Mouse (Mus musculus) neural tube, embryonic 12.5 days (tissue): ENCODE data around the gene Slc27a2. TPM values are rescaled to one million over a fixed set of nuclear protein-coding genes. Genes with fewer than 3 reads are reported as not detected.
A peak's percentile ranks its signal among the peaks of the same experiment; 100 is the strongest.
"Not testable (repeated sequence)": the region's sequence is repeated elsewhere in the genome, so short reads cannot be mapped to it uniquely, and the experiment has no call there.

Source experiments
- ATAC-seq: fragments of 200-750 bp; cut with Nextera tagmentation; 2 replicates; pipeline ENCODE4 v1.8.0; 2017; ENCODE audit warnings: low read depth, mild to moderate bottlenecking, moderate TSS enrichment, moderate library complexity; ENCODE audit not compliant: low FRiP score
- H3K27ac ChIP-seq: fragments of 300-500 bp; sonication (generic); 2 replicates; pipeline ENCODE4 v1.5.1; 2016
- H3K27me3 ChIP-seq: fragments of 300-500 bp; sonication (generic); replicated peaks from 2 replicates; pipeline ENCODE4 v1.6.1; 2016; ENCODE audit warnings: mild to moderate bottlenecking
- H3K36me3 ChIP-seq: fragments of 300-500 bp; sonication (generic); 2 replicates; pipeline ENCODE4 v1.6.1; 2016; ENCODE audit warnings: mild to moderate bottlenecking
- H3K4me1 ChIP-seq: fragments of 300-500 bp; sonication (generic); 2 replicates; pipeline ENCODE4 v1.6.1; 2016
- H3K4me2 ChIP-seq: fragments of 300-500 bp; sonication (generic); replicated peaks from 2 replicates; pipeline ENCODE4 v1.6.1; 2016; ENCODE audit warnings: mild to moderate bottlenecking
- H3K4me3 ChIP-seq: fragments of 300-500 bp; sonication (generic); 2 replicates; pipeline ENCODE4 v1.5.1; 2016
- H3K9ac ChIP-seq: fragments of 300-500 bp; sonication (generic); 2 replicates; pipeline ENCODE4 v1.6.1; 2016; ENCODE audit warnings: mild to moderate bottlenecking
- H3K9me3 ChIP-seq: fragments of 300-500 bp; sonication (generic); 2 replicates; pipeline ENCODE4 v1.6.1; 2016; ENCODE audit warnings: mild to moderate bottlenecking
- WGBS: fragments of 180-500 bp; shearing (Covaris S2); methylation state at CpG from one replicate; pipeline ENCODE4 v1.1.7; 2016; 5-methylcytosine and 5-hydroxymethylcytosine counted together
- polyA plus RNA-seq: library from polyadenylated mRNA; unstranded; fragments of >200 nt; fragmentation: Nextera tagmentation; extraction: Ambion mirVana; gene quantifications from 2 replicates; pipeline ENCODE4 v1.2.1, GENCODE M21; 2016

Slc27a2 gene
- polyA plus RNA-seq = 1.8 and 1.9 TPM in 2 replicates

DNA sequence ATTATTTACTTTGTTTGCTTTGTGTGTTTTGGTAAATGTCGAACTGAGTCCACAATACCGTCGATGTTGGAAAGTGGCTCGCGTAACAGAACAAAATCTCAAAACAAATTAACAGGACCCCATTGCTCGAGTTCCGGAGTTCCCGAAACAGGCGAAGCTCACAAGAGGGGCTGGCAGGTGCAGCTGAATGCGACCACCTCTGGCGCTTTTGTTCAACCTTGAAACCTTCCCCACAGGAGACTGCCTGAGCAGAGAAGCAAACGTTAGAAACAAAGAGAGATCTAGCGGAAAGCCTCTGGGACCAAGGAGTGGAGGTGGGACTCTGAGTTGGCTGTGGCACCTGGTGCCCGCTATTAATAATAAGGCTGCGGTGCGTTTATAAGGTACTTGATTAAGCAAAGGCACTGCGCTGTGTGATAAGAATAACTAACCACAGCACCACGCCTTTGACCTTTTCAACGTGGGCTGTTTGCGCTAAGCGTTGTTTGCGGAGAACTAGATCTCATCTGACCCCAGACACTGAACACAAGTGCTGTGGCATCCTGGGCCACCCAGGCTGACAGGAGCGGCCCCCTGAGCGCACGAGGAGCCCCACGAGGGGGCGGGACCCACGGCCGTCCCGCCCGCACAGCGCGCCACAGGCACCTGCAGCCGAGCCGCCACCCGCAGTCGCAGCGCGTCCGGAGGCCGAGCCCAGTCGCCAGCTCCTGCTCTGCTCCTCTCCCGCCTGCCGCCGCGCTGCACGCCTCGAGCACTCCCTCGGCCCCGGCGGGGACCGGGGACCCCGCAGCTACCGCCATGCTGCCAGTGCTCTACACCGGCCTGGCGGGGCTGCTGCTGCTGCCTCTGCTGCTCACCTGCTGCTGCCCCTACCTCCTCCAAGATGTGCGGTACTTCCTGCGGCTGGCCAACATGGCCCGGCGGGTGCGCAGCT lies at the start of gene Slc27a2:
Gene Slc27a2 (plus strand): TSS at position 51 of the 934 bp plus-strand sequence.
- H3K9me3 ChIP-seq = no peaks in the 10 kb centered on the region
- WGBS = 1% methylated on average over 61 of the region's 61 CpGs

DNA sequence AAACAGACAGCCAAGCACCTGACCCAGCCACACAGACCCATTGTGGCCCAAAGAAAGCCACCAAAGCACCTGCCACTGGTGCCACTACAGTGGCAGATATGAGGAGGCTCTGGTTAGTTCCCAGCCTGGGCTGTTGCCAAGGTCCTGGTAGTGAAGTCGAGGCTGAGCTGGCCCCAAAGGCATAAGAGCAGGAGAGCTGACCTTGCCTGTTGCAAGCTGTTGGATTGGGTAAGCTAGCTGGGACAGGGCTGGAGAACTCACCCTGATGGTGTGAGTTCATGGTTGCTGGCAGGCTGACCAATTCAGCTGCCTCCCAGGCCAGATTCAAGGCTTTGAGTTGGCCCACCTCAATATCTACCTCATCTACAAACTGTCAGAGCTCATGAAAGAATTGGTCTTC lies 47.1 kb upstream of the Slc27a2 start:
- no peaks in the 10 kb centered on the region for H3K9me3 ChIP-seq

More for the DNA sequence above, at the start of gene Slc27a2:
- peak within 1 kb of the TSS; percentile 55 for H3K4me3 ChIP-seq
- peak within 1 kb of the TSS; percentile 98 for H3K4me2 ChIP-seq
- peaks cover 42% of the 10 kb centered on the region for H3K27me3 ChIP-seq
- H3K4me1 ChIP-seq = peaks cover 12% of the 10 kb centered on the region; the same call in 1 of the 2 replicates
- no peak within 1 kb of the TSS for H3K27ac ChIP-seq
- peak within 1 kb of the TSS; percentile 58 for H3K9ac ChIP-seq
- H3K36me3 ChIP-seq = no peaks in the 10 kb centered on the region
- peak; percentile 87 for ATAC-seq

DNA sequence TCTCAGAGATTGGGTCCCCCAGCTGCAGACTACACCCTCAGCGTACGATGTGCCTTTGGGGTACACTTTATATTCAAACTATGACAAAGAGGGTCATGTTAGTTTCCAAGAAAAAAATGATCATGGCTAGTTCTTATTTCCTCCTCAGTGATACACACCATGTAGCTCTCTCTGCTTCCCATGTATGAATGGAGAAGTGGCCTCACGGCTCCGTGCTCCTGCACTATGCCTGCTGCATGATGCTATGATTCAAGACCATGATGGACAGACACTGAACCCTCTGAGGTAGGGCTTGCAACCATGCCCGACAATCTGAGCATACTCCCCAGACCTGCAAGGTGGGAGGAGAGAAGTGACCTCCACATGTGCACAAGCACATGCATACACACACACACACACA lies 44.7 kb upstream of the Slc27a2 start:
- Histone ChIP-seq H3K27me3 (no peaks in the 10 kb centered on the region), H3K4me3 (no peak overlapping the region), H3K36me3 (no peaks in the 10 kb centered on the region), H3K9me3 (no peaks in the 10 kb centered on the region), H3K4me2 (no peak overlapping the region), H3K27ac (no peak overlapping the region), H3K4me1 (no peaks in the 10 kb centered on the region), H3K9ac (no peak overlapping the region)
- WGBS = 92% methylated on average over 5 of the region's 5 CpGs
- ATAC-seq = no peak

More for the DNA sequence above, 47.1 kb upstream of the Slc27a2 start:
- Histone ChIP-seq H3K9ac (no peak overlapping the region), H3K27ac (no peak overlapping the region), H3K4me2 (no peak overlapping the region), H3K4me3 (no peak overlapping the region), H3K36me3 (no peaks in the 10 kb centered on the region), H3K4me1 (no peaks in the 10 kb centered on the region), H3K27me3 (no peaks in the 10 kb centered on the region)
- WGBS = 83% methylated on average over 1 of the region's 1 CpGs
- ATAC-seq = no peak

DNA sequence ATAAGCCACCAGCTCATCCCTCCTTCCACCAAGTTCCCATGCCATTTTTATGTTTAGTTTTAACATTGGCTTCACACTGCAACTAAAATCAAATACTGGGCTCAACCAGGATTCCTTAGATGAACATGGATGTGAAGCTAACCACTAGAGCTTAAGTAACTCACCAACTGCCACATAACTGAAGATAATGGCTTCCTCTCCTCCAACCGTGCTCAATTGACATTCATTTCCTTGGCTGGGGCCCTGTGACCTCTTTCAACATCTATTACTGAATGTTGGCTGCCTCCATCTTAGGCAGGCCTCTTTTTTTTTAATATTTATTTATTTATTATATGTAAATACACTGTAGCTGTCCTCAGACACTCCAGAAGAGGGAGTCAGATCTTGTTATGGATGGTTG lies 44.0 kb upstream of the Slc27a2 start:
- H3K9ac ChIP-seq = no peak overlapping the region
- H3K4me1 ChIP-seq = no peaks in the 10 kb centered on the region
- no peaks in the 10 kb centered on the region for H3K36me3 ChIP-seq
- no peak overlapping the region for H3K27ac ChIP-seq
- H3K4me2 ChIP-seq = no peak overlapping the region
- ATAC-seq = no peak
- H3K9me3 ChIP-seq = no peaks in the 10 kb centered on the region
- WGBS = 67% methylated on average over 1 of the region's 1 CpGs
- no peaks in the 10 kb centered on the region for H3K27me3 ChIP-seq
- H3K4me3 ChIP-seq = no peak overlapping the region

DNA sequence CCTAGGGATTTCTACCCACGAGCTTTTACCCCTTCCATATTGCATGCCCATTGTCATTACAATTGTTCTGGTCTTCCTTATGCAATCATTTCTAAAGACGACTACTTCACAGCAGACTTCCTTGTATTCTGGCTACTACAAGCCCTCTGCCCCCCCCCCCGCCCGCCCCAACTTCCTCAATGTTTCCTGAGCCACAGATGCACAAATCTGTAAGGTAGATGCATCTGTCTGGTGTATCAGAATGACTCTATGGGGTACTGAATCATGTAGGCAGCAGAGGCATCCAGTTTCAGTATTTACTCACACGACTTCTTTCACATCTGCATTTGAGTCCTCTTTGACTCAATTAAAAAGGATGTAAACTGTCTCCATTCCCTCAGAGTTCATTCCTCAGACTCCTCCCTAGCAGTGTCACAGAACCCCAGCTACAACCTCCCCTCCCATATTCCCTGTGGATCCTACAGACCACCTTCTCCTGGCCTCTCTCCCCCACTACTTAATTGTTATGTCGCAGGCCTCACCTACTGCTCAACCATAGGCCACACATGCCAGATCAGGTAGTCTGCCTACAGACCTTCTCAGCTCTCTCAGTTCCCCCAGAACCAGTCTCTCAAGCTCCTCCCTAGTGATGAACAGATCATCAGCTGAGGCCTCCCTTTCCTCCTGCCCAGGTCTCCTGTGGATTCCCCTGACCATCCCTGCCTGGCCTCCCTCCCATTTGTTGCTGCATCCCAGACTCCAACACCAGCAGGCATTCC lies 37.0 kb upstream of the Slc27a2 start:
- no peak overlapping the region for H3K4me2 ChIP-seq
- no peak overlapping the region for H3K9ac ChIP-seq
- 82% methylated on average over 6 of the region's 6 CpGs for WGBS

DNA sequence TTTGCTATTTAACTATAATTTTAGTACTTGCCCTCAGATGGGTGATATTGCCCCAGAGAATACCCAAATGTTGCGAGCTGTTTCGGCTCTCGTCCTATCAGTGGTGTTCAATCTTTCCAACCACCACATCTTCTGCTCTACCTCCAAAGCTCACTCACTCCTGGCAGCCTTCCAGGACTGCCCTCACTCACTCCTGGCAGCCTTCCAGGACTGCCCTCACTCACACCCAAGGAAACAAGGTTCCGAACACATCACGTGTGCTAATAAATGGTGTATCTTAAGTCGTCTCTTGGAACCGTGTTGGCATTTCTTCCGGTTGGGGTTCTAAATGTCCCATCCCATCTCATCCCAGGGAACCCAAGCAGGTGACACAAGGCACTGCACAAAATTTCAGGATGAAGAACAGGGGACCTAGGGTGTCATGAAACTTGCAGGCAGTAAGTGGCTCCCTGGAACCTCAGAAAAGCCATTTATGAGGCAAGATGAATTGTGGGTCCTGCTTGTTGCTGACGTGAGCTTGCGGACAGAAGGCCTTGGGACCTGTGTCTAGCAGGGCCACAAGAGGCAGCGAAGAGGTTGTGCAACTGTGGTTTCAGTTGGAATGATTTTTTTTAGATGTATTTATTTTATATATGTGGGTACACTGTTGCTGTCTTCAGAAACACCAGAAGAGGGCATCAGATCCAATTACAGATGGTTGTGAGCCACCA lies 32.2 kb upstream of the Slc27a2 start:
- H3K4me3 ChIP-seq = no peak overlapping the region
- no peaks in the 10 kb centered on the region for H3K9me3 ChIP-seq
- no peaks in the 10 kb centered on the region for H3K27me3 ChIP-seq
- H3K4me2 ChIP-seq = no peak overlapping the region
- H3K36me3 ChIP-seq = no peaks in the 10 kb centered on the region
- H3K27ac ChIP-seq = no peak overlapping the region
- no peaks in the 10 kb centered on the region for H3K4me1 ChIP-seq
- WGBS = 89% methylated on average over 11 of the region's 11 CpGs
- no peak overlapping the region for H3K9ac ChIP-seq
- ATAC-seq = no peak

More for the DNA sequence above, 37.0 kb upstream of the Slc27a2 start:
- no peak overlapping the region for H3K4me3 ChIP-seq
- H3K4me1 ChIP-seq = no peaks in the 10 kb centered on the region
- no peak overlapping the region for H3K27ac ChIP-seq
- no peaks in the 10 kb centered on the region for H3K36me3 ChIP-seq
- ATAC-seq = no peak
- no peaks in the 10 kb centered on the region for H3K9me3 ChIP-seq
- H3K27me3 ChIP-seq = no peaks in the 10 kb centered on the region

DNA sequence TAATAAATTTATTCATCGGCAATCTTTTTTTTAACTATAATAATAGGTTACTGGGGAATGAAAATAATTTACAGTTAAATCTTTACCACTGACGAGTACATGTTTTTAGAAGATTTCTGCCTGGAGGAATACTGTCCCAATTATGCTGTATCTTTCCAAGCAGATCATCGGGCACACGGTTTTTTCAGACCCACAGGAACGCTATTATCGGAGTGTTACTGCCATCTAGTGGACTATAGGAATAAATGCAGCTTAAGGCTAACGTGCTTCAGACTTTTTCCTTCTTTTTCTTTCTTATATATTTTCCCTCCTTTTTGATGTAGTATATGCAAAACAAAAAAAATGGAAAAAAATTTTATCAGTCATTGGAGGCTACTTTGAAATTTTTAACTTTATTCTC lies 31.4 kb upstream of the Slc27a2 start:
- Histone ChIP-seq H3K27me3 (no peaks in the 10 kb centered on the region), H3K9me3 (no peaks in the 10 kb centered on the region), H3K36me3 (no peaks in the 10 kb centered on the region), H3K27ac (no peak overlapping the region), H3K4me1 (no peaks in the 10 kb centered on the region), H3K4me2 (no peak overlapping the region), H3K9ac (no peak overlapping the region), H3K4me3 (no peak overlapping the region)
- 0 out of 2 replicates have a peak, but pooled peaks have one; percentile 71 for ATAC-seq
- 13% methylated on average over 7 of the region's 7 CpGs for WGBS

DNA sequence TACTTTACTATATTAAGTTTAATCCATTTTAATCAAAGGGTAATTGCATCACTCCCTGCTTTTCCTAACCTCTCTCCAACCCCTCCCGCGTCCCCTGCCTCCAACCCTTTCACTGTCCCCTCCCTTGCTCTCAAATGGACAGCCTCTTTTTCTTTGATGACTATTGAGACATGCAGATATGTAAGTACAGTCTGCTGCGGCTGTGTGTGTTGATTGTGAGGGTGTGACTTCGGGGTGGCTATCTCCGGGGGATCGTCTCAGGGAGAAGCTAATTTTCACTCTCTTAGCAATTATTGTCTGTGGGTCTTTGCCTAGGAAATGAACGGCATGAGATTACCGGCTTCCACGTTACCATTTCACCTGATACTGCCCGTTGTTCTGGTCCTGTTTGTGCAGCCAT lies 30.7 kb upstream of the Slc27a2 start:
- Histone ChIP-seq H3K9me3 (no peaks in the 10 kb centered on the region), H3K36me3 (no peaks in the 10 kb centered on the region), H3K9ac (no peak overlapping the region), H3K4me3 (no peak overlapping the region), H3K27ac (no peak overlapping the region), H3K27me3 (no peaks in the 10 kb centered on the region), H3K4me2 (no peak overlapping the region), H3K4me1 (no peaks in the 10 kb centered on the region)
- ATAC-seq = no peak
- 83% methylated on average over 10 of the region's 10 CpGs for WGBS

DNA sequence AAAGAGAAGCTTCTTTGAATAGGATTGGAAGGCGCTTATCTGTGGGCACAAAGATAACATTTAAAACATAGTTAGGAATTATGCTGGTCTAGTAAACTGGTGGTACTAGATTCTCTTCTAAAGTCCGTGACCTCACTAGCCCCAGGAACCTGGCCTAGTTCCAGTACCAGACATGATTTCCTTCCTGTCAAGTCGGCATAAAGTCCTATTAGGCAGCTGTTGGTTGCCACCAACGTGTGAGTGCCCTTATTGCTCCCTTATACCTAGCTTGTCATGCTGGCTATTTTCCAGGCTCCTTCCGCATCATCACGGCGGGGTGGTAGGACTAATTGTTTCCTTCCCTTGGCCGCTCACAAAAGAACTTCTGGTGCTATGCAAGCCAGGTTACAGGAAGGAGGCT lies 30.2 kb upstream of the Slc27a2 start:
- no peaks in the 10 kb centered on the region for H3K36me3 ChIP-seq
- no peak overlapping the region for H3K27ac ChIP-seq
- H3K4me3 ChIP-seq = no peak overlapping the region
- H3K9ac ChIP-seq = no peak overlapping the region
- WGBS = 76% methylated on average over 8 of the region's 8 CpGs
- ATAC-seq = no peak
- no peaks in the 10 kb centered on the region for H3K9me3 ChIP-seq
- H3K4me2 ChIP-seq = no peak overlapping the region
- H3K4me1 ChIP-seq = no peaks in the 10 kb centered on the region
- no peaks in the 10 kb centered on the region for H3K27me3 ChIP-seq

DNA sequence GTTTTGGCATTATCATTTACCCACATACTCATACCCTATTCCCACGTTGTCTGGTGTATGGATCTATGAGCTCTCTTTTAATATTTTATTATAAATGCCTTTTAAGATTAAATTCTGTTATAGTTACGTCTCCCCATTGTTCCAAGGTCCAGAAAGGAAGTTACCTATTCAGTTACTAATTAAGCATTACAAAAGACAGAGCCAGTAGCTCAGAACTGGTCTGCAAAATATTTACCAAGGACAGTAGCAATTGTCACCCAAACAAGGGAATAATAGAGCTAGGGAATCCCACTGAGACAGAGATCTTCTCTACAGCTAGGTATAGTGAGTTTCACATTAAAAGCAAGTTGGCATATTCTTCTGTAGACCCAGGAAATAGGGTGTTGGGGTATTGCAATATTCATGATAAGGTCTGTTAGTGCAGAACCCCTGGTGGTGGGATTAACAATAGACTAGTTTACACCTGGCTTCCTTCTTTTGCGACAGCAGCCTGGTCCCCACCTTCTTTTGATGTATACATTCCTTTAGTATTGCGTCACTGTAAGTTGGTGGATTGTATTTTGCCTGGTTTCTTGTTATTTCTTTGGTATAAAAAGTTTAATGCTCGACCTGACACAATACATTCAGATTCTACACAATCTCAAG lies 29.0 kb upstream of the Slc27a2 start:
- not testable (repeated sequence) for H3K4me2 ChIP-seq, H3K36me3 ChIP-seq, H3K27ac ChIP-seq, H3K27me3 ChIP-seq, H3K4me3 ChIP-seq, ATAC-seq, H3K4me1 ChIP-seq, H3K9me3 ChIP-seq, H3K9ac ChIP-seq
- WGBS = 69% methylated on average over 5 of the region's 5 CpGs

DNA sequence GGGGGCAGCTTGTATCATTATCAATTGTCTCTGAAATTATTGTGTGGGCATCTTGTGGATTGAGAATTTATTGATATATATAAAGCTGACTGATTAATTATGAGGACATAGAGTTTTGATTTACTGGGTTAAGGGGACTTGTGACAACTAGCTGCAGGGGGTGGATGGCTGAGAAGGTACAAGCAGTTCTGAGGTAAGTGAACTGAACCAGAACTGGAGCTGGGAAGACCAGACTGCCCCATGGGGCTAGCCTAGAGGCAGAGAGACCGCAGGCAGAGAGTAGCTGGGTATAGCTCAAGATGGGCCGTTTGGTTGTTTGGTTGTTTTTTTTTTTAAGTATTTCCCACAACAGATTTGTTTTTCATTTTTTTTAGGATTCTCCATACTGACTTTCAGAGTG lies 27.9 kb upstream of the Slc27a2 start:
- no peak for ATAC-seq

More for the DNA sequence above, 27.9 kb upstream of the Slc27a2 start:
- no peaks in the 10 kb centered on the region for H3K36me3 ChIP-seq
- H3K27ac ChIP-seq = no peak overlapping the region
- WGBS = 87% methylated on average over 2 of the region's 2 CpGs
- H3K27me3 ChIP-seq = no peaks in the 10 kb centered on the region
- H3K4me3 ChIP-seq = no peak overlapping the region
- no peak overlapping the region for H3K9ac ChIP-seq
- no peak overlapping the region for H3K4me2 ChIP-seq
- H3K4me1 ChIP-seq = no peaks in the 10 kb centered on the region
- H3K9me3 ChIP-seq = no peaks in the 10 kb centered on the region
